Mouse (Mus musculus): ENCODE data around the gene Cbr2. TPM values are rescaled to one million over a fixed set of nuclear protein-coding genes. Genes with fewer than 3 reads are reported as not detected.

The Cbr2 gene
- total and polyA plus RNA-seq, 3 experiments = not detected

DNA sequence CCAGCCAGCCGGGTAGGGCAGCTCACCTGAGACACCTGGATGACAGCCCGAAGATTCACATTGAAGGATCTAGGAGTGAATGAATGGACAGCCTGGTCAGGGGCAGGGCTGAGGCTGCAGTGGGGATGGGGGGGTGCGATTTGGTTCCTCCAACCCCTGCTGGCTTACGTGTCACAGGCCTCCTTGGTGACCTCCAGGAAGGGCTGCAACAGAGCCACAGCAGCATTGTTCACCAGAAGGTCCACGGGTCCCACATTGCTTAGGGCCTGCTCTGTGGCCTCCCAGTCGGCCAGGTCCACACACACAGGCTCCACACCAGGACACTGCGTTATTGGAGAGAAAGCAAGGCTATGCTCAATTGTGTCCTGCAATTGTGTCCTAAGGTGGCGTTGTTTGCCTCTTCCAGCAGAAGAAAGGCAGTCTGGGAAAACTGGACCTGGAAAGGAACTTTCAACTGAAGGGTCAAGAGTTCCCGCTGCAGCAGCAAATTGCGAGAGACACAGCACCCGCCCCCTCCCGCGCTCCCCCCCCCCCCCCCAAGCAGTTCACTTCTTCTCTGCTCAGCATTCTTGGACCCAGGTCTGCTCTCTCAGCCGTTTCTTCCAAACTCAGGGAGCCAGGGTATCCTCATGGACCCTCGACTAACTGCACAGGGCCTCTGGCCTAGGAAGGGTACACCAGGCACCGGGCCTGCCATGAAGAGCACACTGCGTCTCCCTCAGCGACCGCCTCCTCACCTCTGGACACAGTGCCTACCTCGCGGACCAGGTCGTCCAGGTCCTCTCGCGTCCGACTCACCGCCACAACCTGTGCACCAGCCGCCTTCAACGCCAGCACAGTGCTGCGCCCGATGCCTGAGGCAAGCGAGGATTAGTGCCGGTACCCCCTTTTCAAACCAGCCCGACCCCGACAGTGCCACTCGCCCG, 5.4 kb downstream of the Cbr2 start:
- no peak overlapping the region for H3K27ac ChIP-seq (ENCODE audit: control insufficient read depth, low read depth, low read length)
- no peaks in the 10 kb centered on the region for H3K27me3 ChIP-seq (ENCODE audit: control insufficient read depth in 1 of 2, insufficient read depth in 2 of 2, low read length in 2 of 2)
- no peaks in the 10 kb centered on the region for H3K36me3 ChIP-seq (ENCODE audit: control insufficient read depth in 1 of 2, insufficient read depth in 2 of 2, low read length in 2 of 2)
- no peaks in the 10 kb centered on the region for H3K9me3 ChIP-seq (replicated peaks; ENCODE audit: insufficient read depth, low read length)
- TF ChIP-seq TAL1 (IDR thresholded peaks at IDR 0.05; ENCODE audit: low read length) (no peak), POLR2AphosphoS2 (IDR thresholded peaks at IDR 0.05; ENCODE audit: low read length) (no peak), ZNF384 (IDR thresholded peaks at IDR 0.05; ENCODE audit: low read depth, low read length) (no peak), JUND (IDR thresholded peaks at IDR 0.05; ENCODE audit: low read depth, low read length) (no peak), USF1 (IDR thresholded peaks at IDR 0.05; ENCODE audit: low read depth, low read length) (no peak), MYC (IDR thresholded peaks at IDR 0.05; ENCODE audit: low read depth, low read length) (no peak), MYB (IDR thresholded peaks at IDR 0.05; ENCODE audit: low read depth, low read length) (no peak), NELFE (IDR thresholded peaks at IDR 0.05; ENCODE audit: low read depth, low read length) (0 out of 2 replicates have a peak, but pooled peaks have one; percentile 35), TCF12 (IDR thresholded peaks at IDR 0.05; ENCODE audit: low read depth, low read length) (no peak), ZKSCAN1 (IDR thresholded peaks at IDR 0.05; ENCODE audit: low read depth, low read length) (no peak), ZMIZ1 (IDR thresholded peaks at IDR 0.05; ENCODE audit: low read depth, low read length) (0 out of 2 replicates have a peak, but pooled peaks have one; percentile 41), MAX (IDR thresholded peaks at IDR 0.05; ENCODE audit: low read length) (no peak), CHD2 (IDR thresholded peaks at IDR 0.05; ENCODE audit: low read length) (no peak)
- DNase-seq (ENCODE audit: low read depth, low spot score) = no peak
- peak overlapping the region; percentile 92 for H3K4me3 ChIP-seq (ENCODE audit: control insufficient read depth in 1 of 2, insufficient read depth in 1 of 2, low read depth in 2 of 2, low read length in 2 of 2)
- H3K4me1 ChIP-seq (ENCODE audit: control insufficient read depth in 1 of 2, insufficient read depth in 2 of 2, low read length in 2 of 2) = peaks cover 0 to 4% of the 10 kb centered on the region in 2 experiments; a peak in 1 of 4 replicates
- no peaks in the 10 kb centered on the region for H3K79me2 ChIP-seq (ENCODE audit: control insufficient read depth, insufficient read depth, low read length, poor library complexity)
- H3K9ac ChIP-seq (ENCODE audit: control insufficient read depth, low read depth, low read length, poor library complexity, severe bottlenecking) = peak overlapping the region; percentile 74

DNA sequence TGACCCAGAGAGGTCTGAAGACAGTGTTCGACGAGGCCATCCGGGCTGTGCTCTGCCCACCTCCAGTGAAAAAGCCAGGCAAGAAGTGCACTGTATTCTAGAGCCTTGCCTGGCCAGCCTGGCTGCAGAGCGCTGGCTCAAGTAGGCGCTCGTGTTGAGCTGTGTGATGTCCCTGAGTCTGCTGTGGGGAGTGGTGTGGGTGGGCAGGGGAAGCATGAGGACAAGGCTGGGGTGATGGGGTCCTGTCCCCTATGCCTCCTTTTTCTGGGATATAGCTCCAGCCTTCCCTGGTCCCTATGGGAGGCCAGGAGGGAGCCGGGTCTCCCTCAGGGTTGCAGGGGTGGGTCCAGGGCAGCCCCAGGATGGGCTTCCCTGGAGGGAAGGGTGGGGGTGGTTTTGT, 8.4 kb downstream of the Cbr2 start:
- Histone ChIP-seq H3K79me2 (ENCODE audit: control insufficient read depth, insufficient read depth, low read length, poor library complexity) (no peaks in the 10 kb centered on the region), H3K9me3 (replicated peaks; ENCODE audit: insufficient read depth, low read length) (no peaks in the 10 kb centered on the region), H3K27ac (ENCODE audit: control insufficient read depth, low read depth, low read length) (no peak overlapping the region), H3K4me3 (ENCODE audit: control insufficient read depth in 1 of 2, insufficient read depth in 1 of 2, low read depth in 2 of 2, low read length in 2 of 2) (no peak overlapping the region), H3K27me3 (ENCODE audit: control insufficient read depth in 1 of 2, insufficient read depth in 2 of 2, low read length in 2 of 2) (no peaks in the 10 kb centered on the region), H3K4me1 (ENCODE audit: control insufficient read depth in 1 of 2, insufficient read depth in 2 of 2, low read length in 2 of 2) (no peaks in the 10 kb centered on the region; a peak in 1 of 4 replicates), H3K36me3 (ENCODE audit: control insufficient read depth in 1 of 2, insufficient read depth in 2 of 2, low read length in 2 of 2) (no peaks in the 10 kb centered on the region), H3K9ac (ENCODE audit: control insufficient read depth, low read depth, low read length, poor library complexity, severe bottlenecking) (no peak overlapping the region)
- DNase-seq (ENCODE audit: low read depth, low spot score) = no peak
- TF ChIP-seq BHLHE40 (IDR thresholded peaks at IDR 0.05; ENCODE audit: borderline replicate concordance, low read depth, low read length) = no peak
- TF ChIP-seq MXI1 (IDR thresholded peaks at IDR 0.05; ENCODE audit: low read depth, low read length) = no peak
- no peak for TF ChIP-seq HCFC1 (IDR thresholded peaks at IDR 0.05; ENCODE audit: low read depth, low read length)
- TF ChIP-seq TBP (IDR thresholded peaks at IDR 0.05; ENCODE audit: low read depth, low read length) = no peak
- TF ChIP-seq ZNF384 (IDR thresholded peaks at IDR 0.05; ENCODE audit: low read depth, low read length) = no peak
- no peak for TF ChIP-seq ZC3H11A (IDR thresholded peaks at IDR 0.05; ENCODE audit: low read depth, low read length)
- TF ChIP-seq MAX (IDR thresholded peaks at IDR 0.05; ENCODE audit: low read length) = no peak
- no peak for TF ChIP-seq POLR2A (IDR thresholded peaks at IDR 0.05; ENCODE audit: control insufficient read depth in 1 of 2, insufficient read depth in 1 of 2, low read depth in 1 of 2, low read length in 2 of 2, poor library complexity in 1 of 2)
- no peak for TF ChIP-seq MYC (IDR thresholded peaks at IDR 0.05; ENCODE audit: low read depth, low read length)
- TF ChIP-seq CTCF (IDR thresholded peaks at IDR 0.05 in 2 of 3, conservative IDR thresholded peaks at IDR 0.05 in 1 of 3; ENCODE audit: control insufficient read depth in 1 of 3, insufficient read depth in 1 of 3, low read depth in 2 of 3, low read length in 3 of 3, poor library complexity in 1 of 3, severe bottlenecking in 1 of 3) = no peak
- no peak for TF ChIP-seq E2F4 (IDR thresholded peaks at IDR 0.05; ENCODE audit: borderline replicate concordance, low read depth, low read length)
- TF ChIP-seq GATA1 (IDR thresholded peaks at IDR 0.05; ENCODE audit: low read depth, low read length) = no peak
- TF ChIP-seq POLR2AphosphoS2 (IDR thresholded peaks at IDR 0.05; ENCODE audit: low read length) = no peak
